Mouse (Mus musculus) liver, embryonic 12.5 days (tissue): ENCODE results near the gene Ramp1. TPM values are rescaled to one million over a fixed set of nuclear protein-coding genes. Genes with fewer than 3 reads are reported as not detected.
A peak's percentile ranks its signal among the peaks of the same experiment; 100 is the strongest.

Experiments used
- ATAC-seq: fragments of 200-750 bp; cut with Nextera tagmentation; 2 replicates; pipeline ENCODE4 v1.8.0; 2017; ENCODE audit warnings: moderate number of reproducible peaks, mild to moderate bottlenecking, moderate library complexity
- H3K27ac ChIP-seq: fragments of 300-500 bp; sonication (generic); 2 replicates; pipeline ENCODE4 v1.5.1; 2016; ENCODE audit warnings: mild to moderate bottlenecking
- H3K27me3 ChIP-seq: fragments of 300-500 bp; sonication (generic); replicated peaks from 2 replicates; pipeline ENCODE4 v1.6.1; 2016; ENCODE audit warnings: mild to moderate bottlenecking, moderate library complexity
- H3K36me3 ChIP-seq: fragments of 300-500 bp; sonication (generic); 2 replicates; pipeline ENCODE4 v1.6.1; 2016; ENCODE audit warnings: mild to moderate bottlenecking, moderate library complexity
- H3K4me1 ChIP-seq: fragments of 300-500 bp; sonication (generic); 2 replicates; pipeline ENCODE4 v1.6.1; 2016
- H3K4me2 ChIP-seq: fragments of 300-500 bp; sonication (generic); 2 replicates; pipeline ENCODE4 v1.6.1; 2016; ENCODE audit warnings: mild to moderate bottlenecking, moderate library complexity
- H3K4me3 ChIP-seq: fragments of 300-500 bp; sonication (generic); 2 replicates; pipeline ENCODE4 v1.5.1; 2016; ENCODE audit warnings: mild to moderate bottlenecking, moderate library complexity
- H3K9ac ChIP-seq: fragments of 300-500 bp; sonication (generic); 2 replicates; pipeline ENCODE4 v1.6.1; 2016; ENCODE audit warnings: mild to moderate bottlenecking, moderate library complexity
- H3K9me3 ChIP-seq: fragments of 300-500 bp; sonication (generic); replicated peaks from 2 replicates; pipeline ENCODE4 v1.6.1; 2016; ENCODE audit warnings: mild to moderate bottlenecking, moderate library complexity
- WGBS: fragments of 180-500 bp; shearing (Covaris S2); methylation state at CpG from one replicate; pipeline ENCODE4 v1.1.7; 2016; ENCODE audit not compliant: insufficient replicate concordance; 5-methylcytosine and 5-hydroxymethylcytosine counted together
- polyA plus RNA-seq: library from polyadenylated mRNA; unstranded; fragments of >200 nt; fragmentation: Nextera tagmentation; extraction: Ambion mirVana; gene quantifications from 2 replicates; pipeline ENCODE4 v1.2.1, GENCODE M21; 2016

Ramp1 gene
- 4.0 and 4.4 TPM in 2 replicates for polyA plus RNA-seq

DNA sequence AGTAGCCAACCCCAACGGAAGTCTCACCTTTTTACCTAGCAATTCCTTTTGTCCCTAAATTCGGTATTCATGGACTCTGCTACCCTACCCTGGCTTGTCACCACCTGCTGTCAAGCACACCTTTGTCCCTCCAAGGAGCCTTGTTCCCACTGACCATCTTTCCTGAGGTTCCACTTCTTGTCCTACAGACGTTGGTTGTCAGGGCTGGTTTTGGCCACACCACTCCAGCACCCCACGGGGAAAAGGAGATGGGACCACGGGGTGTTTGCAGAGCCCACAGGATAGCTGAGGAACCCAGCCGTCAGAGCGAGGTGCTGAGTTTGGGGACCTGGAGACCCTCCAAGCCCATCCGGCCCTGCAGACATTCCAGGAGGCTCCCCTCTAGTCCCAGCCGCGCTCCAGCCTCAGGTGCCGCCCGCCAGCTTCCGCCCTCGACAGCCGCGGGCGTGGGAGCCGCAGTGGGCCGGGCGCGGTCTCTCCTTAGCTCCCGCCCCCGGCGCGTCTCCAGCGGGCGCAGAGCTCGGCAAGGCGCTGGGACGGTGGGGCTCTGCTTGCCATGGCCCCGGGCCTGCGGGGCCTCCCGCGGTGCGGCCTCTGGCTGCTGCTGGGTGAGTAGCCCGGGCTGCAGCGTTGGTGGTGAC lies at the start of gene Ramp1:
Gene Ramp1, plus strand, starts transcription at position 290 of the 641 bp plus-strand sequence.
- peaks cover 7% of the 10 kb centered on the region; the same call in 1 of the 2 replicates for H3K4me1 ChIP-seq
- 0 out of 2 replicates have a peak, but pooled peaks have one; percentile 40 for ATAC-seq
- WGBS = 4% methylated on average over 37 of the region's 37 CpGs

DNA sequence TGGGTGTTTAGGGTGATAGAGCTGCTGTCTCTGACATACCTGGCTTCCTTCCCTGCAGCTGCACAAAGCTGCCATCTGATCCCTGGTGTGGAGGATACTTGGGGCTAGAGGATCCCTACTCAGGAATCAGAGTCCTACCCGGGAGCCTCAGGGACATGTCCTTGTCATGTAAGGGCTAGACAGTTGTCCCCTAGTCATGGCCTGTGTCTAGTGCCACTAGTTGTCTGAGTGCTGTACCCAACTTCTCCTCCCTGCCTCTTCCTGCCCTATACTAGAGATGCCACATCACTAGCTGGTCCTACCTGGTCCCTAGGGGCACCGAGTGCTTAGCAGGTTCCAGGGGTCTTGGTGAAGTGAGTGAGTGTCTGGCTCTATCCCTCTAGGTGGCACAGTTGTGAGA lies 42.6 kb upstream of the Ramp1 start:
- no peak for ATAC-seq
- no peak overlapping the region for H3K27ac ChIP-seq
- no peaks in the 10 kb centered on the region for H3K36me3 ChIP-seq
- WGBS = 50% methylated on average over 2 of the region's 2 CpGs
- H3K9me3 ChIP-seq = no peaks in the 10 kb centered on the region
- H3K4me3 ChIP-seq = no peak overlapping the region
- H3K9ac ChIP-seq = no peak overlapping the region
- H3K4me2 ChIP-seq = no peak overlapping the region
- peaks cover 6% of the 10 kb centered on the region; the same call in 1 of the 2 replicates for H3K27me3 ChIP-seq
- H3K4me1 ChIP-seq = no peaks in the 10 kb centered on the region

More for the DNA sequence above, at the start of gene Ramp1:
- Histone ChIP-seq H3K9me3 (no peaks in the 10 kb centered on the region), H3K27me3 (peaks cover 31% of the 10 kb centered on the region), H3K4me2 (peak within 1 kb of the TSS; percentile 69), H3K36me3 (no peaks in the 10 kb centered on the region), H3K4me3 (peak within 1 kb of the TSS; percentile 49), H3K27ac (no peak within 1 kb of the TSS), H3K9ac (peak within 1 kb of the TSS; percentile 49)

DNA sequence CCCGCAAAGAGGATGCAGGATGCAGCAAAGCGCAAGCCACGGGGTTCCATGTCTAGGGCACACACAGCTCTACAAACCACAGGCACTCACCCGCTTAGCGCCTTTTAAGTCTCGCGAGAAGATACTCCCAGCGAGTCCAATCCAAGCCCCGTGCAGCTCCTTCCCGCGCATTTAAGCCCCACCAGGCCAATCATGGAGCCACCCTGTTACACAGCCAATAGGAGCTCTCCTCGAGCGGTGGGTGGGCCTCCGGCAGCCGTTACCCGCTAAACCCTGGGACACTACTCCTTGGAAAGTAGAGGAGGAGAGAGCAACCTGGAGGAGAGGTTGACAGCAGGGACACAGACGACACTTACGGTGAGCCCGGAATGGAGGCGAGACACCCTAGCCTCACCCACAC lies 34.8 kb upstream of the Ramp1 start, which contains the start of gene Rbm44:
Gene Rbm44, plus strand, starts transcription at position 277 of the 400 bp plus-strand sequence.
- no peaks in the 10 kb centered on the region for H3K9me3 ChIP-seq
- H3K36me3 ChIP-seq = no peaks in the 10 kb centered on the region
- peak; percentile 80 for ATAC-seq
- peak within 1 kb of the TSS; percentile 30; the same call in 1 of the 2 replicates for H3K4me2 ChIP-seq
- H3K4me1 ChIP-seq = no peaks in the 10 kb centered on the region
- 52% methylated on average over 20 of the region's 20 CpGs for WGBS
- peak within 1 kb of the TSS; percentile 33 for H3K4me3 ChIP-seq
- no peaks in the 10 kb centered on the region for H3K27me3 ChIP-seq
- no peak within 1 kb of the TSS for H3K27ac ChIP-seq
- no peak within 1 kb of the TSS for H3K9ac ChIP-seq

DNA sequence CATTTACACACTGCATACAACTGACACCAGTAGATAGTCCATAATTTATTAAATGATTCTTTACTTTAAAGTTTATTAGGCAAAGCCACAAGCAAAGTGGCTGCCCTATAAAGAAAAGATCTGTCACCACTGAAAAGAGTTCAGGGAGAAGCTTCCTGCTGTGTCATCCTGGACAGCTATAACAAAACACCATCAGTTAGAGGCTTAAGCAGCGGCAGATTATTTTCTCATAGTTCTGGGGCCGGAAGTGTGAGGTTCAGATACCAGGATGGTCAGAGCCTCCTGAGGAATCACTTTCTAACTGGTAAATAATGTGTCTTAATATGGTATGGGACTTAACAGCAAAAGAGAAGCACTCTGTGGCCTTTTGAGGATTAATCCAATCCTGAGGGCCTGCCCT lies 28.1 kb upstream of the Ramp1 start:
- Histone ChIP-seq H3K27me3 (no peaks in the 10 kb centered on the region), H3K4me2 (no peak overlapping the region), H3K9ac (no peak overlapping the region), H3K4me3 (no peak overlapping the region), H3K27ac (no peak overlapping the region), H3K4me1 (no peaks in the 10 kb centered on the region), H3K36me3 (no peaks in the 10 kb centered on the region), H3K9me3 (no peaks in the 10 kb centered on the region)
- whole genome bisulfite sequencing = 50% methylated on average over 2 of the region's 2 CpGs
- ATAC-seq = no peak

DNA sequence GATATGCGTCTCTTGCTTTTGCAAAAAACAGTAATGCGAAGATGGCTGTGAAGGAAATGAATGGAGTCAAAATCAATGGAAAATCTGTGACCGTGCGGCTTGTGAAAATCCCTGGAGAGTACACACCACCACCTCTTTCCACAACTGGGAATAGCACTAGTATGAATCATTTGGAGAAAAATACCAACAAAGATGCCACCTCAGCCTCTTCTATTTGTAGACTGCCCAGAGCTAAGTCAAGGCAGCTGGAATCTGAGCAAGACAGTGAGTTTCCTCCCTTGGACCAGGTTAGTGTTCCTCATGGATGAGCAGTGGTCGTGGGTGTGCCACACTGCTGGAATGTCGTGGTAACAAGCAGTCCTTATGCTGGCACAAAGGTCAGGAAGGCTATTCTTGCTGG lies 12.8 kb upstream of the Ramp1 start:
- no peak for ATAC-seq
- Histone ChIP-seq H3K9ac (no peak overlapping the region), H3K4me3 (no peak overlapping the region), H3K27me3 (no peaks in the 10 kb centered on the region), H3K4me1 (no peaks in the 10 kb centered on the region), H3K4me2 (no peak overlapping the region), H3K9me3 (no peaks in the 10 kb centered on the region), H3K36me3 (no peaks in the 10 kb centered on the region), H3K27ac (no peak overlapping the region)
- WGBS = 65% methylated on average over 6 of the region's 6 CpGs

DNA sequence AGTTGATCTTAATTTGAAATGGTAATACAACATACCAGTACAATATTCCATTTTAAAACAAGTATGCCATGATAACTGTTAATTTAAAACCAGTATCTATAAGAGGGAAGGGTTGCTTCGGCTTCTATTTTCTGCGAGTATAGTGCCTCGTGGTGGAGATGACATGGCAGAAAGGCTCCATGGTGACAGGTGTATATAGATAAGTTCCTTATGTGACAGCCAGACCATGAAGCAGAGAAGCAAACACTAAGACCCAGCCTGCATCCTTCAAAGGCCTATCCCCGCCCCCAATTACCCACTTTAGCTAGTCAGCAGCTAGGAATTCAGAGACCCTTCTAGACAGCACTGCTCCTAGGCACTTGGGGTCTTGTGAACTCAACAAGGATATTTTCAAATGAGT lies 10.5 kb upstream of the Ramp1 start:
- H3K4me2 ChIP-seq = no peak overlapping the region
- H3K4me1 ChIP-seq = no peaks in the 10 kb centered on the region
- 48% methylated on average over 4 of the region's 4 CpGs for WGBS
- ATAC-seq = no peak
- H3K36me3 ChIP-seq = no peaks in the 10 kb centered on the region
- 0 out of 2 replicates have a peak, but pooled peaks cover 4% of the 10 kb centered on the region for H3K27me3 ChIP-seq
- H3K9ac ChIP-seq = no peak overlapping the region
- no peak overlapping the region for H3K27ac ChIP-seq
- H3K9me3 ChIP-seq = no peaks in the 10 kb centered on the region
- H3K4me3 ChIP-seq = no peak overlapping the region

DNA sequence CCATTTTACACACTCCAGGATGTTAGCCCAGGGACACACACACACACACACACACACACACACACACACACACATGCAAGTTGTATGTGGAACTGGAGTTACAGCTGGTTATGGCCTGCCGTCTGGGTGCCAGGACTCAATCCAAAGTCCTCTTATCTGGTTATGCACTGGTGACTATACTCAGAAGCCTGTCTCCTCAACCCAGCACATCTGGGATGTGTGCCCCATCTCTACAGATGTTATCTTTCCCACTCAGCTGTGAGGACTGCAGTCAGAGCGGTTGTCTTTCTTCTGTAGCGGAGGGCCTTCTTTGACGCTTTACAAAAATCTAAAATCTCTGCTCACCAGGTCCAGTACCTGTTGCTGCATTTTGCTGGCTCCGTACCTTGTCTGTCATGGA lies 4.8 kb upstream of the Ramp1 start:
- no peak overlapping the region for H3K9ac ChIP-seq
- no peak for ATAC-seq
- no peak overlapping the region for H3K4me2 ChIP-seq
- H3K27ac ChIP-seq = no peak overlapping the region
- no peak overlapping the region for H3K4me3 ChIP-seq
- no peaks in the 10 kb centered on the region for H3K9me3 ChIP-seq
- H3K4me1 ChIP-seq = peaks cover 3% of the 10 kb centered on the region; the same call in 1 of the 2 replicates
- 72% methylated on average over 5 of the region's 5 CpGs for WGBS
- no peaks in the 10 kb centered on the region for H3K36me3 ChIP-seq
- H3K27me3 ChIP-seq = peaks cover 22% of the 10 kb centered on the region

DNA sequence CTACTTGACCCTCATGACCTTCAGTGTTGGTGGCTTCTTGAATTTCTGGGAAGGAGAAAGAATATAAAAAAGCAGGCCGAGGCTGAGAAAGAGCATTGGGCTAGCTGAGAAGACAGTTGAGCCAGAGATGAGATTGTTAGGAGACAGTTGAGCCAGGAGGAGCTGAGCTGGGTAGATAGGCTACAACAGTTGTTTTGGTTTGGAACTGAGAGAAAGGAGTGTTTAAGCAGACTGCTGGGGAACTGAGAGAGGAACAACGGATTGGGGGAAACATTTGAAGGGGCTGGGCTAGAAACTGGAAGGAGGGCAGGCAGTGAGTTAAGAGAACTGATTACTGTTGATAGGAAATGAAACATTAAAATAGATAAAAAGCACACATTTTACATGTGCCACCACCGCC lies 3.6 kb upstream of the Ramp1 start:
- Histone ChIP-seq H3K4me1 (peaks cover 7% of the 10 kb centered on the region; the same call in 1 of the 2 replicates), H3K4me2 (no peak overlapping the region), H3K27ac (no peak overlapping the region), H3K4me3 (no peak overlapping the region), H3K9ac (no peak overlapping the region), H3K27me3 (peaks cover 34% of the 10 kb centered on the region), H3K9me3 (no peaks in the 10 kb centered on the region), H3K36me3 (no peaks in the 10 kb centered on the region)
- 45% methylated on average over 3 of the region's 3 CpGs for WGBS
- ATAC-seq = no peak

DNA sequence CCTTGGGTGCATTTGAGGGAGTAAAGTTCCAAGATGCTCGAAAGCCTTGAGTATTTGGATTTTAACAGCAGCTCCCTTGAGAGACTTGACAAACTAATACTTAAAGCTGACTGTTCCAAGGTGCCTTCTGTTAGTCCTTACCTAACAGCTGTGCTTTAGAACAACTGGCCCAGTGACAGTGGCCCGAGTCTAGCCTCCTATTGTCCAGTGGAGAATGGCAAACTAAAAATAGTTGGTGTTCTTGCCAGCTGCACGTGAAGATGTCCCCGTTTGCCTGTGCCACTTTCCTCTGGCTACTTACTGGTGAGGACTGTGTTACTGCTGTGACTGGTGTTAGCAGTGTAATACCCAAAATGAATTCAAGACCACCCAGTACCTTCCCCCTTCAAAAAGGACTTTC lies 2.8 kb upstream of the Ramp1 start:
- WGBS = 59% methylated on average over 4 of the region's 4 CpGs
- H3K27me3 ChIP-seq = peaks cover 35% of the 10 kb centered on the region
- no peaks in the 10 kb centered on the region for H3K9me3 ChIP-seq
- ATAC-seq = no peak
- H3K4me1 ChIP-seq = peaks cover 7% of the 10 kb centered on the region; the same call in 1 of the 2 replicates
- H3K27ac ChIP-seq = no peak overlapping the region
- H3K4me3 ChIP-seq = no peak overlapping the region
- no peak overlapping the region for H3K4me2 ChIP-seq
- no peaks in the 10 kb centered on the region for H3K36me3 ChIP-seq
- no peak overlapping the region for H3K9ac ChIP-seq

DNA sequence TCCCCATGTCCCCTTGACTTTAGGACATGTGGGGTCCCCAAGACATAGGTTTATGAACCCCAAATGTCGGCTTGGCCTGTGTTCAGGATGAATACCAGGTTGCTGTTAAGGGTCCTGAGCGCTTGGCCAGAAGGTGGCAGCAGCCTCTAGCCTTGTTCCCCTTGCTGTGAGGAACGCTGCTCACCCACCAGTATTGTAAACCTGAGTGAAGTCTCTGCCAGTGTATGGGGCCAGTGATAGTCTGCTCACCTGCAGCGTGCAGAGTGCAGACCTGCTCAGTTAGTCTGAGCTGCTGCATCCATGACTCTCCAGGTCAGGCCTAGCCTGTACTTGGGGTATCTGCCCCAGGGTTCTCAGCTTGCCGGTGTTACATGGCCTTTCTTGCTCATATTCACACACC lies 536 bp upstream of the Ramp1 start:
- no peak overlapping the region for H3K9ac ChIP-seq
- peak overlapping the region; percentile 69; the same call in 1 of the 2 replicates for H3K4me2 ChIP-seq
- ATAC-seq = no peak; the same call in 1 of the 2 replicates
- H3K36me3 ChIP-seq = no peaks in the 10 kb centered on the region
- peaks cover 31% of the 10 kb centered on the region for H3K27me3 ChIP-seq
- H3K4me3 ChIP-seq = no peak overlapping the region
- 27% methylated on average over 5 of the region's 5 CpGs for WGBS
- no peaks in the 10 kb centered on the region for H3K9me3 ChIP-seq
- H3K4me1 ChIP-seq = peaks cover 7% of the 10 kb centered on the region; the same call in 1 of the 2 replicates
- no peak overlapping the region for H3K27ac ChIP-seq

DNA sequence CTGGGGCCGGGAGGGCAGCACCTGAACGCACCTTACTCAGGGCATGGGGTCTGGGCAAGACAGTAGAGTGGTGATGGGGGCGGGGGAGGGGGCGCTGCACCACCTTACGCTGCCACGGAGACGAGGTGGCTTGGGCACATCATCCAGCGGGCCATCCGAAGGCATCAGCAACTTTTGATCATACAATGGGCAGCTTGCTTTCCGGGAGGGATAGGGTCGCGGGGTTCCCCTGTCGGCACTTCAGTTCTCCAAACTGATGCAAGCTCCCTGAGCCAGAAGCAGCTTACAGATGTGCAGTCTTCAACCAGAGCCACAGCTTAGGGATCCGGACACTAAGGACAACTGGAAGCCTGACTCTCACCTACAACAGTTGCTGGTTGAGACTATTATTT lies 548 bp downstream of the Ramp1 start:
- WGBS = 13% methylated on average over 14 of the region's 14 CpGs
- H3K4me1 ChIP-seq = peaks cover 7% of the 10 kb centered on the region; the same call in 1 of the 2 replicates
- peaks cover 31% of the 10 kb centered on the region for H3K27me3 ChIP-seq
- H3K9ac ChIP-seq = peak overlapping the region; percentile 49
- H3K4me3 ChIP-seq = peak overlapping the region; percentile 49
- peak overlapping the region; percentile 69 for H3K4me2 ChIP-seq
- H3K9me3 ChIP-seq = no peaks in the 10 kb centered on the region
- H3K27ac ChIP-seq = no peak overlapping the region
- H3K36me3 ChIP-seq = no peaks in the 10 kb centered on the region
- ATAC-seq = no peak

DNA sequence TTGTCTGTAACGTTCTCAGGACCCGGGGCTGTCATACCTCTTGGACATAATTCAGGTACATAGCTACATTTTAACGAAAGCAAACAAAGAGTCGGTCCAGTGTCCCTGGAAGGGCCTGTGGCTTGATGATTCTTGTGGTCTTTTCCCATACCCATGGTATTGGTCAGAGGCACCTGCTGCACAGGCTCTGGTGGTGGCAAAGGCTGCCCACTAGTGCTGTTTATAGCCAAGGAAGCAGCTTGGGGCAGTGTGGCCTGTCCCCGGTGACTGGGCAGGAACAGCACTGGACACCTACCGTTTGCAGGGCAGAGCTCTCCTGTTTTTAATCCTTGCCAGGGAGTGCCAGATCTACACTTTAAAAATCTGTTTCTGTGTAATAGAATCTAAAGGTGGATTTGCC lies 1.1 kb downstream of the Ramp1 start:
- H3K9me3 ChIP-seq = no peaks in the 10 kb centered on the region
- peak overlapping the region; percentile 69 for H3K4me2 ChIP-seq
- H3K36me3 ChIP-seq = no peaks in the 10 kb centered on the region
- no peak for ATAC-seq
- no peak overlapping the region for H3K9ac ChIP-seq
- WGBS = 67% methylated on average over 6 of the region's 6 CpGs
- no peak overlapping the region for H3K27ac ChIP-seq
- 0 out of 2 replicates have a peak overlapping the region, but pooled peaks have one; percentile 49 for H3K4me3 ChIP-seq
- H3K4me1 ChIP-seq = peaks cover 7% of the 10 kb centered on the region; the same call in 1 of the 2 replicates
- peaks cover 31% of the 10 kb centered on the region for H3K27me3 ChIP-seq
